Mouse (Mus musculus): Measurements from ENCODE around the gene Thumpd3. TPM values are rescaled to one million over a fixed set of nuclear protein-coding genes. Genes with fewer than 3 reads are reported as not detected.

Thumpd3 gene
- total RNA-seq, 1 experiment: 63.6 TPM

- no peak overlapping the region for H3K4me3 ChIP-seq (ENCODE audit: insufficient read depth in 1 of 2, low read depth in 1 of 2, low read length in 2 of 2, poor library complexity in 1 of 2, severe bottlenecking in 1 of 2)
- DNase-seq (ENCODE audit: low read depth, low spot score): no peak
- H3K9ac ChIP-seq (ENCODE audit: insufficient read depth, low read depth, low read length, poor library complexity, severe bottlenecking): no peak overlapping the region
- H3K27ac ChIP-seq (ENCODE audit: insufficient read depth, low read depth, low read length, poor library complexity, severe bottlenecking): no peak overlapping the region
- H3K4me1 ChIP-seq (ENCODE audit: control insufficient read depth in 2 of 2, insufficient read depth in 2 of 2, low read length in 2 of 2, poor library complexity in 1 of 2): no peaks in the 10 kb centered on the region
- in situ Hi-C loops (cut with MboI; ENCODE audit: low sequenced_read_pairs in 2 of 2, unreplicated experiment in 2 of 2): no loop called here
- TF ChIP-seq MAFK (IDR thresholded peaks at IDR 0.05; ENCODE audit: insufficient read depth, low read depth, low read length) (no peak), ZNF384 (IDR thresholded peaks at IDR 0.05; ENCODE audit: low read depth, low read length) (no peak), HCFC1 (IDR thresholded peaks at IDR 0.05; ENCODE audit: borderline replicate concordance, insufficient read depth, low read length) (no peak), CHD2 (IDR thresholded peaks at IDR 0.05; ENCODE audit: low read depth, low read length) (no peak), ZC3H11A (IDR thresholded peaks at IDR 0.05; ENCODE audit: borderline replicate concordance, low read depth, low read length) (no peak)
- H3K9me3 ChIP-seq (ENCODE audit: control insufficient read depth, insufficient read depth, low read depth, low read length): no peaks in the 10 kb centered on the region
- H3K36me3 ChIP-seq (ENCODE audit: control insufficient read depth, insufficient read depth, low read length, poor library complexity, severe bottlenecking): peaks cover 29% of the 10 kb centered on the region
These were observed 63.4 kb downstream of the Thumpd3 start for GRCm38 (mm10) chr6:113109378-113109777.

DNA sequence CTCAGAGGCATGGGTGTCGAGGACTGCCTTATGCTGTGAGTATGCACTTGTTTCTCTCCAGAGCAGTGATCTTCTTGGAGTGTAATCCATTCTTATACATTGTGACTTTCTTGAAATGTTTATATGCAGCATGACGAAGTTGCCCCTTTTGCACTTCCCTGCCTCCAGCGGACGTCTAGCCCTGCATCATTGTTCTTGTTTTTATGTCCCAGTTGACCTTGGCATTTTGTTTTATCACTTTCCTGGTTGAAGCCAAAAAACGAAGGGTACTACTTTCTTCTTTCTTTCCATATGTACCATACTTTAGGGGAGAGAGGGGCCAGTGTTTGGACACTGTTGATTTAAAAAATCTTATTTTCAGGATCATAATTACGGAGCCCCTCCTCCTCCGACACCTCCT is 63.9 kb downstream of the Thumpd3 start:
- no peak overlapping the region for H3K9ac ChIP-seq (ENCODE audit: insufficient read depth, low read depth, low read length, poor library complexity, severe bottlenecking)
- in situ Hi-C loops (cut with MboI; ENCODE audit: low sequenced_read_pairs in 2 of 2, unreplicated experiment in 2 of 2): loop anchor here in 1 of 2 experiments (5.0 kb wide), 1 partner anchor 37 kb away; no protein-coding TSS in a partner anchor
- TF ChIP-seq HCFC1 (IDR thresholded peaks at IDR 0.05; ENCODE audit: borderline replicate concordance, insufficient read depth, low read length): no peak
- no peak for TF ChIP-seq ZNF384 (IDR thresholded peaks at IDR 0.05; ENCODE audit: low read depth, low read length)
- TF ChIP-seq ZC3H11A (IDR thresholded peaks at IDR 0.05; ENCODE audit: borderline replicate concordance, low read depth, low read length): no peak
- no peak for TF ChIP-seq MAFK (IDR thresholded peaks at IDR 0.05; ENCODE audit: insufficient read depth, low read depth, low read length)
- TF ChIP-seq CHD2 (IDR thresholded peaks at IDR 0.05; ENCODE audit: low read depth, low read length): no peak

More for the DNA sequence above, 63.9 kb downstream of the Thumpd3 start:
- H3K36me3 ChIP-seq (ENCODE audit: control insufficient read depth, insufficient read depth, low read length, poor library complexity, severe bottlenecking): peaks cover 31% of the 10 kb centered on the region
- no peaks in the 10 kb centered on the region for H3K4me1 ChIP-seq (ENCODE audit: control insufficient read depth in 2 of 2, insufficient read depth in 2 of 2, low read length in 2 of 2, poor library complexity in 1 of 2)
- H3K9me3 ChIP-seq (ENCODE audit: control insufficient read depth, insufficient read depth, low read depth, low read length): no peaks in the 10 kb centered on the region
- no peak overlapping the region for H3K27ac ChIP-seq (ENCODE audit: insufficient read depth, low read depth, low read length, poor library complexity, severe bottlenecking)
- no peak overlapping the region for H3K4me3 ChIP-seq (ENCODE audit: insufficient read depth in 1 of 2, low read depth in 1 of 2, low read length in 2 of 2, poor library complexity in 1 of 2, severe bottlenecking in 1 of 2)
- DNase-seq (ENCODE audit: low read depth, low spot score): no peak

Other genes starting within 250 kb of the Thumpd3 start
- gene Srgap3, start 99.0 kb upstream of the Thumpd3 start, total RNA-seq (2012; rRNA removed): 3.3 and 5.4 TPM in 2 replicates
- gene Setd5, start 31.1 kb downstream of the Thumpd3 start, total RNA-seq (2012; rRNA removed): 79.4 and 81.4 TPM in 2 replicates
- 5.2 and 5.9 TPM in 2 replicates for gene Lhfpl4, start 149.2 kb downstream of the Thumpd3 start, total RNA-seq (2012; rRNA removed)
- 42.4 and 44.8 TPM in 2 replicates for gene Mtmr14, start 191.6 kb downstream of the Thumpd3 start, total RNA-seq (2012; rRNA removed)
- gene Cpne9, start 236.1 kb downstream of the Thumpd3 start, total RNA-seq (2012; rRNA removed): 1.7 and 2.9 TPM in 2 replicates